Mouse (Mus musculus): ENCODE measurements around the gene Clec11a.

Clec11a gene

DNA sequence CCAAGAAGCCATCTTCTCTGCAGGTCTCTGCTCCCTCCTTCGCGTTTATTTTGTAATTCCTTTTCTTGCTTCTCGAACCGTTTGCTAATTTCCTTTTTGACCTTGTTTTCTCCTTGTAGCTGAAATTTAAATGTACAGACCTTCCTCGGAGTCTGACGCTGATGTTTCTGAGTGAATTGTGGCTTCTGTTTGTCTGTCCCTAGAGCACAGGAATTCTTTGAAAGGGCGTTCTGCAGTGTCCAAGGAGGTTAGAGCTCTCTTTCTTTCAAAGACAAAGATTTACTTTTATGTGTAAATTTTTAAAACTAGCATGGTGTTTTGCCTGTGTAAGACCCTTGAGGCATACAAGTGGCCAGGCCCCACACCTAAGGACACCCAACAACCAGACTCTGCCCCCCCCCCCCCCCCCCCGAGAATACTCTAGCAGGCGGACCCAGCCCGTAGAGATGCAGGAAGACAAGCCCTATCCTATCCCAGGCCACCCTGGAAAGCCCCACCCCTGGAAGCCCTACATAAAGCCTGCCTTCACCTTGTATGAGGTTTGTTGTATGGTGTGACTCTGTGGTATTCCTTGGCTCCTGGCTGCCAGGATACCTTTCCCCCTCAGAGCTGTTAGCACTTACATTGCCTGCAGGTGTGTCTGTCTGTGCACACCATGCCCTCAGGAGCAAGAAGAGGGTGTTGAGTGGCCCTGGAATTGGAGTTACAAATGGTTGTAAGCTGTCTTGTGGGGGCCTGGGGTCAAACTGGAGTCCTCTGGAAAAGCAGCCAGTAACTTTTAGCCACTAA, 30.0 kb downstream of the Clec11a start:
- no peak for DNase-seq

DNA sequence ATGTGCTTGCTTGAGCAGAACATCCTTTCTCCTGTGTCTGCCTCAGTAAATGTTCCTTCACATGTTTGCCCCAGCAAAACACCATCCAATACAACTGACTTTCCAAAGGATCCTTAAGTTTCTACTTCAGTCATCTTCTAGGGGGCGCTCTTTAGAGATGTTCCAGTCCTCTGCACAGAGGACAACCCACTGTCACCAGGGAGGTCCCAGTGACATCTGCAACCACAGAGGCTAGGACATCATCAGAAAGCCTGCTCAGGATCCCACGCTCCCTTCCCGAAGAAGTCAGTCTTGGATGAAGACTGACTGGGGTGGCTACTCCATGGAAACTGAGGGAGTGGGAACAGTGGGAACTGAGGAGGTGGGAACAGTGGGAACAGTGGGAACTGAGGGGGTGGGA, 31.2 kb downstream of the Clec11a start:
- DNase-seq = no peak

DNA sequence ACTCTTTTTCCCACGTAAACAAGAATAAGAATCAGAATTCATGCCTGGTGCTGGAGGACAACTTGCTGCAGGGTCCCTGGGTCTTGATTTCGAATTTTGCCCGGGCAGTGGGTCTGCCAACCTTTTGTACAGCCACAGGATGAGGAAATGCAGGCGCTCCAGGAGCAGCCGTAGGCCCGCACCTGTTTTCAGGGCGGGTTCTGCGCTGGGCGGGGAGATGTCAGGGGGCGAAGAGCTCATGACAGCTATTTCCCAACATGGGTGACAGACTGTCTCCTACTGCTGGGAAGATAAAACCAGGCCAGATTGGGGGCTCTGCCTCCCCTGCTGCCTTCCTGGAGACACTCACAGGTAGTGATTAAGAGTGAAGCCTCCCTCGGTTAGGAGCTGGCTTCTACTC, 32.6 kb downstream of the Clec11a start:
- DNase-seq = no peak

DNA sequence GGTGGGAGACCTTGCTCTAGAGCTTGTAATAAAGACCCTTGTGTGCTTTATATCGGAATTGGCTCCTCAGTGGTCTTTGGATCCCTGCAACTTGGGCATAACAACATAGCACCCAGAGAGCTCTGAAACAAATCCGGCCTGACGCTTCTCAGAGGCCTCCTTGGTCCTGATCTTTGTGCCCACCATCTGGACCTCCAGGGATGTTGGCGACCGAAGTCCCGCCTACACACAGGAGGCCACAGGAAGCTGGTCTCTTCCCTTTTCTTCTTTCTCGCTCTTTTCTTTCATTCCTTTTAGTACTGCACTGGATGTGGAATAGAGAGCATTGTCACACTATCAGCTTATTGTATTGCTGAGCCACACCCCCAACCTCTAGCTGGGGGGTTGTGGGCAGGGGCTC, 33.3 kb downstream of the Clec11a start:
- no peak for DNase-seq

DNA sequence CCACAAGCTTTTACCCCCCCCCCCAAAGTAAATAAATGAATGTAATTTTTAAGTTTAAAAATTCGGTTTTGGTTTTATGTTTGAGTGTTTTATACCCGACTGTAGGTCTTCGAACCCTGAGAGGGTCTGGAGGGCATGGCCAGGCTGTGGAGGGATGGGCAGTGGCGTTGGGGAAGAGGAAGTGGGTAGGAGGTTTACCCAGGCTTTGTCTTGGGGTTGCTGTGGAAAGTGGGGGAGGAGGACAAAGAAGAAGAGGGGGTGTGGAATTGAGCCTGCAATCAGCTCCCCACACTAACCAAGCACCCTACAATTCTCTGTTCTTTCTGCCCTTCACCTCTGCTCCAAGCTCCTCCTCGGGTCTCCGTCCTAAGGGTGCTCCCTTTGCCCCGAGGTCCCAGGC, 34.2 kb downstream of the Clec11a start:
- DNase-seq = no peak

DNA sequence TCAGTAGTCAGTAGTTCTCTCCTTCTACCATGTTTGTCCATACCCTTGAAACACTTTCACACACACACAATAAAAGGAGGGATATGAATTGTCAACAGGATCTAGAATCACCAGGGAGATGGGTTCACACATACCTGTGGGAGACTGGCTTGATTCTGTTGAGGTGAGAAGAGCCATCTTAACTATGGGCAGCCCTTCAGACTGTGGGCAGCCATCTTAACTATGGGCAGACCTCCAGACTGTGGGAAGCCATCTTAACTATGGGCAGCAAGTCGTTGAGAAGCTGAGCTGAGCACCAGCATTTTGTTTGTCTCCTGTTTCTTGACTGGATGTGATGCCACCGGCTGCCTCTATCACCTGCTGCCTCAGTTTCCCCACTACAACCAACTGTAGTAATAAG, 35.4 kb downstream of the Clec11a start:
- no peak for DNase-seq

DNA sequence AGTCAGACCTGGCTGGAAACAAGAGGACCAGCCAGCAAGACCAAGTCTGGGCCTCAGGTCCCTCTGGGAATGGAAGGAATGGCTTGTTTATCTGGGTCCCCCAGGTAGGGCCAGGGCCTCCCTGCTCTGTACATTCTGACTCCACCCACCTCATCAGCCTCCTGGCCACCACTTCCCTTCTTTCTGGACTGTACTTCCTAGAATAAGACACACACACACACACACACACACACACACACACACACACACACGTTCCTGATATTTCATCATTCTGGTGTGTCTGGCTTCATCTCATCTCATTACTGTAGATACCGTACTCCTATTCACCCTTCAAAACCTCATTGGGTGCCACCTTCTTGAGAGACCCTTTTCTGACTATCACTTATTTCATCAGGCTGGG, 37.3 kb downstream of the Clec11a start:
- no peak for DNase-seq

DNA sequence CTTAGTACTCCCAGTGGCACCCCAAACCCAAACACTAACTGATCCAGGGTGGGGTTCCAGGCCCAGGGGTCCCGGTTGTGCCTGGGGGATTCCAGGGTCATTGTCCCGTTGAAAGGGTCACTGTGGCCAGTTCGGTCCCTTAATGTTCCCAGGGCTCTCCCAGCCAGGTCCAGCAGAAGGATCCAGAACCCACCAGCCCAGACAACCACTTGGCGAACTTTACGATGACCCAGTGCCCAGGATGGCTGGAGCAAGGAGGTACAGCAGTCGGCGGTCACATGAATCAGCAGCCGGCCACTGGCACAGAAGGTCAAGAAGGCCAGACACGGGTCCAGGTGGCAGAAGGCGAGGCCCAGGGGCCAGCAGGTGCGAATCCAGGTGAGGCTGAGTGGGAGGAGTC, 38.6 kb downstream of the Clec11a start:
- no peak for DNase-seq

DNA sequence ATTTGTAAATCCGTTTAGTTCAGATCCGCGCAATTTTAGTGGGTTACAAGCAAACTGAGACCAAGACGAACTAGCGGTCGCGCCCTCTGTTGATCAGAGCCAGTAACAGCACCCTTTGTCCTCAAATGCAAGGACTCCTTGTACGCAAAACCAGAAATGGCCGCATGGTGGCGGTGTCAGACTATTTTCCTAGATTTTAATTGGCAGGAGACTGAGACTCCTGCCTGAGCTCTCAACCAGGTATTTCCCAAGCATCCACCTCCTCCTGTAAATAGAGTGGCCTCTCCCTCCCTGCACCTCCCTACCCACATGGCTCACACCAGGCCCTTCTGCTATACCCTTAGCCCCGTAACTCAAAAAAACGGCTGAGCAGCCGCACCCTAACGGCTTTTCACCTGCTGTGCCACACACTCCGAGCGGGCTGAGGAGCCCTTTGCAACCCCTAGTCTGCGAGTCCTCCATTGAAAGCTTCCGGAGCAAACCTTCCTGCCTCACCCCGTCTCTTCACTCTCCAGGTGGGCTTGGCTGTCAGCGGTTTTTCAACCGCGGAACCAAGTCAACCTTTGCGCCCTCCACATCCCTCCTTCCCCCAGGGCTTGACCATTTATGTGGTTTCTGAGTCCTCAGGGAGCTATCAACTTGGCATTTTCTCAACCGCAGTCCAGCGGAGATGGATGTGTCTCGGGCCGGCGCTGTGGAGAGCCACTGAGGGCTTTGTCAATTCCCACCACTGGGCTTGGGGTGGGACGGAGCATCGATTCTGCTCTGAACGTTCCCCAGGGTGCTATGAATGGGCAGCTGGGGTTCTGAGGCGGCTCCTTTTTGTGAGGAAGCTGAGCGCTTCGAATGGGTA, 43.7 kb downstream of the Clec11a start:
- peak; percentile 97 for DNase-seq

DNA sequence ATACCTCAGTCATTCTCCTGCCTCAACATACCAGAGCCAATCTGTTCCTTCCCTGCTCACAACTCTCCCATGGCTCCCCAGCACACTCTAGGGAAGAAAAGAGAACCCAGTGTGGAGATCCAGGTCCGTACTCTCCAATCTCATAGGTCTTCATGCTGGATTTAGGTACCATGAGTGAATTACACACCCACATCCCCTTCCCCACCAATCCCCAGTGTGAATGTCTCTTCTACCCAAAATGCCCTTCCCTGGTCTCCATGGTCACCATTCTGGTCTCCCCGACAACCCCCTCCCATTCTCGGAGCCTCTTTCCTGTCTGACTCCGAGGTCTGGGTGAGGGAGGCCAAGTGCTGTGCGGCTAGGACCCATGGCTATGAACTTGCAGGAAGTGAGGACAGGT, 45.6 kb downstream of the Clec11a start, which contains the start of gene Gm15517:
Gene Gm15517, plus strand, starts transcription at position 301 of the 400 bp plus-strand sequence.
- no peak for DNase-seq

DNA sequence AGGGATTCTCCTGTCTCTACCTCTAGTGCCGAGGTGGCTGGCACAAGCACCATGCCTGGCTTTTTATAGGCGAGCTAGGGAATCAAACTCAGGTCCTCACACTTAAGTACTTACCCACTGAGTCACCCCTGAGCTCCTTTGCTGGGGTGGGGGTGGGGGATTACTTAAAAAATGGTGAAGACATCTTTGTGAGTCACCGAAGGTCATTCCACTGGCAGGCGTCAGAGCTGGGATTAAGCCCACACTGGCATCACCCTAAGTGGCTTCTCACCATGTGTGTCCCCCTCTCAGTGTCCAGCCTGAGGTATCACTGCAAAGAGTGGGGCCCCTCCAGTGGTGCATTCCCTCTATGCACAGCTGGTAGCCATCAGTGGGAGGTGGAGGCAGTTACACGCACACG, 46.3 kb downstream of the Clec11a start:
- no peak for DNase-seq

DNA sequence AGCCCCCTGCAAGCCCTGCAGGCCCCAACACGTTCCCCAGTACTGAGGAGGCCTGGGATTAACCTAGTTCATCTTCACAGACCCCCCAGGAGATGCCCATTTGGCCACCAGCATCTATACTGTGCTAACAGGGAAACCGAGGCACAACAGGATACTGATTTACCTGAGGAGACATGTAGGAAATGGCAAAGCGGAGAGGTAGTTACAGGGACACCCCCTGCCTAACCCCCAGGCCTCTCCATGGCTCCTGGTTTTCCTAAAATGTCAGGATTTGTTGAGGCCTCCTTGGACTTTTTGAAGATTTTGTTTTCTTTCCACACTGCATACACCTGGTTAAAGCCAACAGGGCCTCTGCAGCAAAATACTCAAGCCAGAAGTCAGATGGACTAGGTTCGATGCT, 49.4 kb downstream of the Clec11a start, which contains the start of gene Acp4:
Gene Acp4, minus strand, starts transcription at position 101 of the 400 bp plus-strand sequence.
- DNase-seq = no peak

DNA sequence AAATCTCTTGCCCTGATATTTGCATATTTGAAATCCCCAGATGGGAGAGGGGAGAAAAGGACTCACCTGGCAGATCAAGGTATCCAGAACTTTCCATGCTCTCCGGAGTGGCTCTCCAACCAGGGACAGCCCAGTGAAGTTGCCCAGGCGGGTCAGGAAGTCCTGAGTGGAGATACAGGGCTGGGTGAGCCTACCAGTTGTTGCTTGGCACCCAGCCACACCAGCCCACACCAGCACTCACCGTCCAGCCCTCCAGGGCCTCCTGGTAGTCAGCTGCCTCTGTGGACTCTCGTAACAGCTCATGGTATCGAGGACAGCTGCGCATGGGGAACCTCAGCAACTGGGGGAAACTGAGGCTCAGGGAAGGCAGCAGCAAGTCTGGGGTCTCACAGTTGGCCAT, 51.8 kb downstream of the Clec11a start:
- no peak for DNase-seq

DNA sequence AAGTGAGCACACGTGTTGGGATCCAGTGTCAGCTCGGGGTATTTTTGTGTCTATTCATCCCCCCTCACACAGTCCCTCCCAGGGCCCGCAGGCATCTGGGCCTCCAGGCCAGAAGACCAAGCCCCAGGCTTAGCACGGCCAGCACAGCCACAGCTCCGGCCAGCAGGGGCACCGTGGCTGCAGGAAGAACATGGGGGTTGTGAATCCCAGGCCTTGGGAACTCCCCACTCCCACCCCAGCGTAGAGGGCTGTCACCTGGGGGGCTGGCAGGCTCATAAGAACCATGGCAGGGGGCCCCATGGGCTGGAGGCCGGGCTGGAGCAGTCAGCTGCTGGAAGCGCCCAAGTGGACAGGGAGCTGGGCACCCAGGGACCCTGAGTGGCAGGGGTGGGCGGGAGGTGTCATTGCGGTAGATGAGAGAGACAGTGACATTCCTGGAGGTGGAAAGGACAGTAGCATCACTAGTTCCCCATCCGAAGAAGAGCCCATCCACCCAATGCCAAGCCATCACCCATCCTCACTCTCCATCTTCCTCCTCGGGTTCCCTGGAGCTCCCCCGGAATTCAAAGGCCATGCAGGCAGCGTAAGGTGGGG, 53.6 kb downstream of the Clec11a start:
- DNase-seq = no peak

Measured in kidney, adult 18-20 months (tissue).